Mouse (Mus musculus) neural tube, embryonic 11.5 days (tissue): Measurements from ENCODE around the gene B3gnt6. TPM values are rescaled to one million over a fixed set of nuclear protein-coding genes. Genes with fewer than 3 reads are reported as not detected.
A peak's percentile ranks its signal among the peaks of the same experiment; 100 is the strongest.
"Not testable (repeated sequence)": the region's sequence is repeated elsewhere in the genome, so short reads cannot be mapped to it uniquely, and the experiment has no call there.

ENCODE experiments used
- ATAC-seq: fragments of 200-750 bp; cut with Nextera tagmentation; 2 replicates; pipeline ENCODE4 v1.8.0; 2017; ENCODE audit warnings: moderate number of reproducible peaks, mild to moderate bottlenecking, moderate TSS enrichment, moderate library complexity; ENCODE audit not compliant: insufficient read depth, low FRiP score, low TSS enrichment
- DNase-seq: peaks from one replicate; pipeline ENCODE4 v3.0.0-alpha.2; 2015; ENCODE audit warnings: low spot score
- H3K27ac ChIP-seq: fragments of 300-500 bp; sonication (generic); 2 replicates; pipeline ENCODE4 v1.5.1; 2014; ENCODE audit warnings: low read depth, mild to moderate bottlenecking, low read length
- H3K27me3 ChIP-seq: fragments of 300-500 bp; sonication (generic); 2 replicates; pipeline ENCODE4 v1.6.1; 2014; ENCODE audit warnings: mild to moderate bottlenecking, low read length, mixed read lengths; ENCODE audit not compliant: control insufficient read depth, insufficient read depth
- H3K36me3 ChIP-seq: fragments of 300-500 bp; sonication (generic); 2 replicates; pipeline ENCODE4 v1.6.1; 2014; ENCODE audit warnings: mild to moderate bottlenecking, low read length, moderate library complexity, mixed read lengths; ENCODE audit not compliant: control insufficient read depth, insufficient read depth
- H3K4me1 ChIP-seq: fragments of 300-500 bp; sonication (generic); 2 replicates; pipeline ENCODE4 v1.6.1; 2014; ENCODE audit warnings: low read length, mixed read lengths; ENCODE audit not compliant: control insufficient read depth, insufficient read depth
- H3K4me2 ChIP-seq: fragments of 300-500 bp; sonication (generic); 2 replicates; pipeline ENCODE4 v1.6.1; 2014; ENCODE audit warnings: low read depth, mild to moderate bottlenecking, moderate library complexity
- H3K4me3 ChIP-seq: fragments of 300-500 bp; sonication (generic); 2 replicates; pipeline ENCODE4 v1.5.1; 2014; ENCODE audit warnings: low read depth, low read length
- H3K9ac ChIP-seq: fragments of 300-500 bp; sonication (generic); 2 replicates; pipeline ENCODE4 v1.6.1; 2014; ENCODE audit warnings: mild to moderate bottlenecking, low read length
- H3K9me3 ChIP-seq: fragments of 300-500 bp; sonication (generic); 2 replicates; pipeline ENCODE4 v1.6.1; 2016; ENCODE audit warnings: low read length; ENCODE audit not compliant: control insufficient read depth
- WGBS: fragments of 180-500 bp; shearing (Covaris S2); extraction: QIAGEN DNeasy Blood & Tissue Kit; methylation state at CpG from one replicate; pipeline ENCODE4 v1.1.7; 2014; 5-methylcytosine and 5-hydroxymethylcytosine counted together
- polyA plus RNA-seq: library from polyadenylated mRNA; unstranded; fragments of >200 nt; fragmentation: Nextera tagmentation; extraction: Ambion mirVana; gene quantifications from 2 replicates; pipeline ENCODE4 v1.2.1, GENCODE M21; 2014

Gene B3gnt6
- polyA plus RNA-seq, 1 experiment from 2014 or later, result 0.16 TPM

- H3K9ac ChIP-seq, result no peak overlapping the region; the same call in 1 of the 2 replicates
- WGBS, result 2% methylated on average over 61 of the region's 61 CpGs
- ATAC-seq, result peak; percentile 45
- H3K4me3 ChIP-seq, result peak overlapping the region; percentile 39
- peak; percentile 59 for DNase-seq
- H3K36me3 ChIP-seq, result no peaks in the 10 kb centered on the region
- no peak overlapping the region for H3K27ac ChIP-seq
- peak overlapping the region; percentile 70 for H3K4me2 ChIP-seq
- peaks cover 47% of the 10 kb centered on the region for H3K27me3 ChIP-seq
- H3K9me3 ChIP-seq, result no peaks in the 10 kb centered on the region
- H3K4me1 ChIP-seq, result peaks cover 10% of the 10 kb centered on the region
These were observed 5.1 kb downstream of the B3gnt6 start for GRCm38 (mm10) chr7:98194026-98194792.

DNA sequence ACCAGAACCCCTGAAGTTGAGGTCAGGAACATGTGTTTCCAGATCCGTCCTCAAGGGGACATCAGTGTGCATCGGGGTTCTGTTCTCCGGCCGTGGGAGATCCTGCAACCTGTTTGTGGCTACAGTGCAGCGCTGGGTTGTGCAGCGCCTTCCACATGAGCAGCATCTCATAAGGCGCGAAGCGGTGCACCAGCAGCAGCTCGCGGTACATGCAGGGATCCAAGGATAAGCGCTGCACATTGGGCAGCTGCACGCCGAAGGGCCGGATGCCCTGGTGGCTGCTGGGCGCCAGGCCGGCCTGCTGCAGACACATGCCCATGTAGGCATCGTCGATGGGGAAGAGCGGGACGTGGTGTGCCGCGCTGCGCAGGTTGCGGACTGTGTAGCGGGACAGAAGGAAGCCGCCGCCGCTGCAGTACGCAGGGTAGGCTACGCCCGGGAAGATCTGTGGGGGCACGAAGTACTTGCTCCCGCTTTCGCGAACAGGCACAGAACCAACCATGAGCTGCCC lies 5.7 kb downstream of the B3gnt6 start:
- H3K4me1 ChIP-seq, result peaks cover 10% of the 10 kb centered on the region
- DNase-seq, result peak; percentile 64
- peak overlapping the region; percentile 39 for H3K4me3 ChIP-seq
- H3K9ac ChIP-seq, result no peak overlapping the region; the same call in 1 of the 2 replicates
- H3K27ac ChIP-seq, result no peak overlapping the region
- WGBS, result 7% methylated on average over 36 of the region's 36 CpGs
- H3K4me2 ChIP-seq, result peak overlapping the region; percentile 70
- peaks cover 47% of the 10 kb centered on the region for H3K27me3 ChIP-seq
- peak; percentile 71 for ATAC-seq
- no peaks in the 10 kb centered on the region for H3K9me3 ChIP-seq
- no peaks in the 10 kb centered on the region for H3K36me3 ChIP-seq

DNA sequence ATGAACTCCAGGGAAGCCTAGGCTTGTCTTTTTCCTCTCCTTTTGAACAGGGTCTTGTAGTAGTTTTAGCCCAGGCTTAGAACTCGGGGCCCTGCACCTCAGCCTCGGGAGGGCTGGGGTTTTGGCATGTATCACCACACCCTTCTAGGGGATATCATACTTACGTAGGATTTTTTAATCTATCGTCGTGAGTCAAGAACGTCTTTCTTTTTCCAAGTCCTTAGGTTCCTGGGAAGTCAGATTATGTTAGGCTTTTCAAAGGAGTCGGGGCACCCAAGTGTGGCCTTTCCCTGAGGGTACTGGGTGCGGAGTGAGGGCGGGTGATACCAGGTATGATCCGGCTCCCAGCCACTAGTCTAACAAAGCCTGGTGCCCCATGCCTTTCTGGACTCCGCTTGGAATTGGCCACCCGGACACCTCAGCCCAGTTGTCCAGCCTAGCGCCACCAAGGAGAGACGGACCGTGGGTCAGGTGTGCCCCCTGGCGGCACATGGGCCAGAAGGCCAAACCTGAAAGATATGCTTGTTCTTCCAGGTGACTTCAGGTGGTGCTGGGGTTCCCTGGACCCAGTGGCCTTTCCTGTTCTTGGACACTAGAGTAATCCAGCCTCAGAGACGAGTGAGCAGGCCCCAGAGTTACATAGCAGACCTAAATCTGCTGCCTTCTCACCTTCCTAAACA lies 7.6 kb downstream of the B3gnt6 start:
- H3K36me3 ChIP-seq, result no peaks in the 10 kb centered on the region
- H3K4me3 ChIP-seq, result no peak overlapping the region
- peaks cover 10% of the 10 kb centered on the region for H3K4me1 ChIP-seq
- no peaks in the 10 kb centered on the region for H3K9me3 ChIP-seq
- H3K9ac ChIP-seq, result no peak overlapping the region
- no peak for ATAC-seq
- 60% methylated on average over 17 of the region's 17 CpGs for WGBS
- no peak overlapping the region for H3K4me2 ChIP-seq
- H3K27ac ChIP-seq, result no peak overlapping the region
- no peak for DNase-seq
- peaks cover 47% of the 10 kb centered on the region for H3K27me3 ChIP-seq

DNA sequence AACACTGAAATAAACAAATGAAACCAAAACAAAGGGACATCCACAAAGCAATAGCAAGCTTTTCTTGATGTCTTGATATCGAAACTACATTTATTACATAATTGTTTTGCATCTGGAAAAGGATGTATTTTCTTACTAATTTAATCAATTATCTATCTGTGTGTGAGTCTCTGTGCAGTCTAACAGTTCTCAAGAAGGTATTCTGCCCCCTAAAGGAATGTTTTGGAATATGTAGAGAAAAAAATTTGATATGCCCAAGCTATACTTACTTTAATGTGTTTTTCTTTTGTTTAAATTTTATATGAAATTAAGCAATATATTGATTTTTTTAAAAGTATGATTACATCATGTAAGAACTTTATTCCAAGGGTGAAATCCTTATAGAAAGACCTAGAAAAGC lies 8.7 kb downstream of the B3gnt6 start:
- ATAC-seq (no peak), DNase-seq (no peak)
- no peaks in the 10 kb centered on the region for H3K9me3 ChIP-seq
- no peaks in the 10 kb centered on the region for H3K36me3 ChIP-seq
- no peak overlapping the region for H3K27ac ChIP-seq
- H3K4me2 ChIP-seq, result no peak overlapping the region
- H3K4me1 ChIP-seq, result peaks cover 10% of the 10 kb centered on the region
- H3K4me3 ChIP-seq, result no peak overlapping the region
- no peak overlapping the region for H3K9ac ChIP-seq
- WGBS, result 89% methylated on average over 1 of the region's 1 CpGs
- peaks cover 38% of the 10 kb centered on the region for H3K27me3 ChIP-seq

DNA sequence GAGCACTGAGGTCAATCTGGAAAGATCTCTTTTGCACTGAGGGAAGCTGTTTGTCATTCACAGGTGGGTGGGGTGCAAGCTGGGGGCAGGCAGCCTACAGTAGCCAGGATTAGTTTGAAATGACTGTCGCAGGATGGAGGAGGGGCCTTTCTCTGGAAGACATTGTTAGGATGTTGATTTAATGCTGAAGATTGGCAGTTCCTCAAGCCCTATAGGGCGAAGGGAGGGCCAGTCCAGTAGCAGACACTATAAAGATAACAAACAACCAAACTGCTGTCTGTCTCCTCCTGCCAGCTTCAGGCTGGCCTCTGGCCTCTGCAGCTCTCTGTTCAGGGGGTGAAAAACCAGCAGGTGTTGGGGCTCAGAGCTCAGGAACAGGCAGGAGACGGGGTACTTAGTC lies 9.5 kb downstream of the B3gnt6 start:
- Histone ChIP-seq H3K9ac (no peak overlapping the region), H3K27ac (no peak overlapping the region), H3K4me2 (no peak overlapping the region), H3K36me3 (no peaks in the 10 kb centered on the region), H3K9me3 (no peaks in the 10 kb centered on the region), H3K4me1 (peaks cover 14% of the 10 kb centered on the region), H3K27me3 (peaks cover 30% of the 10 kb centered on the region), H3K4me3 (no peak overlapping the region)
- DNase-seq (no peak), ATAC-seq (no peak)
- WGBS, result 39% methylated on average over 3 of the region's 3 CpGs

DNA sequence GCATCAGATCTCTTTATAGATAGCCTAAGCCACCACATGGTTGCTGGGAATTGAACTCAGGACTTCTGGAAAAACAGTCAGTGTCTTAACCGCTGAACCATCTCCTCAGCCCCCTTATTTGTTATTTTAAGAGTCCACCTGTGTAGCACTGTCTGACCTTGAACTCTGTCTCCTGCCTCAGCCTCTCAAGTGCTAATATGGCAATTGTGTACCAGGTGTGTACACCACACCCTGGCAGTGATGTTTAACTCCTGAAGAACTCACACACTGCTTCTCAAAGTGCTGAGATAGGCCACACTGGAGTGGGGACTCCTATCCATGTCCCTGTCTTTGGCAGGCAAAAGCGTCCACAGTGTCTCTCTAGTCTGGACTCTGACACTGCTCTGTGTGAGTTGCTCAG lies 10.6 kb downstream of the B3gnt6 start:
- Histone ChIP-seq H3K36me3 (no peaks in the 10 kb centered on the region), H3K4me2 (no peak overlapping the region), H3K27ac (no peak overlapping the region), H3K9me3 (no peaks in the 10 kb centered on the region), H3K4me1 (peaks cover 6% of the 10 kb centered on the region), H3K4me3 (no peak overlapping the region), H3K27me3 (peaks cover 19% of the 10 kb centered on the region), H3K9ac (no peak overlapping the region)
- 87% methylated on average over 2 of the region's 2 CpGs for WGBS
- DNase-seq (no peak), ATAC-seq (no peak)

GRCm38 (mm10) chr7:98188238-98188637 lies 11.0 kb downstream of the B3gnt6 start:
- WGBS, result 98% methylated on average over 2 of the region's 2 CpGs
- H3K27me3 ChIP-seq, result peaks cover 15% of the 10 kb centered on the region
- no peaks in the 10 kb centered on the region for H3K9me3 ChIP-seq

GRCm38 (mm10) chr7:98187332-98187731 lies 11.9 kb downstream of the B3gnt6 start:
- not testable (repeated sequence) for H3K4me1 ChIP-seq, ATAC-seq, H3K36me3 ChIP-seq, H3K9ac ChIP-seq, H3K4me3 ChIP-seq, H3K9me3 ChIP-seq, DNase-seq, H3K27me3 ChIP-seq, H3K4me2 ChIP-seq
- 0 out of 2 replicates have a peak overlapping the region, but pooled peaks have one; percentile 24 for H3K27ac ChIP-seq
- WGBS, result 68% methylated on average over 3 of the region's 3 CpGs

More at GRCm38 (mm10) chr7:98188238-98188637, 11.0 kb downstream of the B3gnt6 start:
- no peak overlapping the region for H3K4me2 ChIP-seq
- no peaks in the 10 kb centered on the region for H3K36me3 ChIP-seq
- H3K4me3 ChIP-seq, result no peak overlapping the region
- no peak overlapping the region for H3K27ac ChIP-seq
- H3K9ac ChIP-seq, result no peak overlapping the region
- ATAC-seq, result no peak
- peaks cover 4% of the 10 kb centered on the region; the same call in 1 of the 2 replicates for H3K4me1 ChIP-seq
- no peak for DNase-seq
